Mouse (Mus musculus): Measurements from ENCODE around the gene Gm10972.
"Not testable (repeated sequence)": the region's sequence is repeated elsewhere in the genome, so short reads cannot be mapped to it uniquely, and the experiment has no call there.

- not testable (repeated sequence) for TF ChIP-seq CTCF (IDR thresholded peaks at IDR 0.05); POLR2A (IDR thresholded peaks at IDR 0.05; ENCODE audit: insufficient read depth, low read depth, low read length)
Measured at GRCm38 (mm10) chr3:94665896-94666295, 23.0 kb downstream of the Gm10972 start.
